Mouse (Mus musculus) liver, embryonic 14.5 days (tissue): ENCODE measurements around the gene Slc27a2. TPM values are rescaled to one million over a fixed set of nuclear protein-coding genes. Genes with fewer than 3 reads are reported as not detected.
A peak's percentile ranks its signal among the peaks of the same experiment; 100 is the strongest.

Source experiments
- ATAC-seq: fragments of 200-750 bp; cut with Nextera tagmentation; 2 replicates; pipeline ENCODE4 v1.8.0; 2017; ENCODE audit warnings: moderate number of reproducible peaks, mild to moderate bottlenecking, moderate library complexity; ENCODE audit not compliant: insufficient read depth
- DNase-seq, 3 experiments: peaks; one replicate each; pipeline ENCODE4 v3.0.0-alpha.2; 2012 to 2013; ENCODE audit warnings: low read depth in 3 of 3, low spot score in 3 of 3
- H3K27ac ChIP-seq: fragments of 300-500 bp; sonication (generic); 2 replicates; pipeline ENCODE4 v1.5.1; 2014; ENCODE audit warnings: moderate library complexity, mild to moderate bottlenecking, control low read depth, inconsistent platforms
- H3K27me3 ChIP-seq: fragments of 300-500 bp; sonication (generic); 2 replicates; pipeline ENCODE4 v1.6.1; 2014; ENCODE audit warnings: mild to moderate bottlenecking, low read length, moderate library complexity; ENCODE audit not compliant: control insufficient read depth, insufficient read depth
- H3K36me3 ChIP-seq: fragments of 300-500 bp; sonication (generic); replicated peaks from 2 replicates; pipeline ENCODE4 v1.6.1; 2014; ENCODE audit warnings: low read depth; ENCODE audit not compliant: control insufficient read depth, insufficient read depth
- H3K4me1 ChIP-seq, 2 experiments: fragments of 200-500 bp in 1 of 2; fragments of 300-500 bp in 1 of 2; sonication (generic) in 1 of 2; replicated peaks; 2 replicates each; pipeline ENCODE4 v1.6.1; 2012 to 2014; ENCODE audit warnings: antibody characterized with exemption in 1 of 2, inconsistent platforms in 1 of 2, low read length in 1 of 2; ENCODE audit not compliant: control insufficient read depth in 2 of 2, insufficient read depth in 2 of 2
- H3K4me2 ChIP-seq: fragments of 300-500 bp; sonication (generic); 2 replicates; pipeline ENCODE4 v1.6.1; 2014; ENCODE audit warnings: low read depth, mild to moderate bottlenecking, control low read depth, moderate library complexity
- H3K4me3 ChIP-seq, 2 experiments: fragments of 200-500 bp in 1 of 2; fragments of 300-500 bp in 1 of 2; sonication (generic) in 1 of 2; 2 replicates each; pipeline ENCODE4 v1.5.1; 2012 to 2014; ENCODE audit warnings: low read depth in 2 of 2, low read length in 2 of 2, mild to moderate bottlenecking in 2 of 2, control low read depth in 1 of 2, inconsistent platforms in 1 of 2, moderate library complexity in 1 of 2; ENCODE audit not compliant: insufficient read depth in 1 of 2
- H3K9ac ChIP-seq: fragments of 300-500 bp; sonication (generic); replicated peaks from 2 replicates; pipeline ENCODE4 v1.6.1; 2014; ENCODE audit warnings: mild to moderate bottlenecking, control low read depth, moderate library complexity
- H3K9me3 ChIP-seq: fragments of 300-500 bp; sonication (generic); 2 replicates; pipeline ENCODE4 v1.6.1; 2016; ENCODE audit warnings: low read length, mixed read lengths; ENCODE audit not compliant: control insufficient read depth
- CTCF ChIP-seq: IDR thresholded peaks from 2 replicates; pipeline ENCODE4 v1.5.1; 2016; ENCODE audit warnings: antibody characterized with exemption, low read depth, control low read depth
- EP300 ChIP-seq: IDR thresholded peaks from 2 replicates; pipeline ENCODE4 v1.6.1; 2016; ENCODE audit warnings: antibody characterized with exemption, low read depth
- WGBS: fragments of 180-500 bp; shearing (Covaris S2); extraction: QIAGEN DNeasy Blood & Tissue Kit; methylation state at CpG from one replicate; pipeline ENCODE4 v1.1.7; 2014; ENCODE audit not compliant: insufficient replicate concordance; 5-methylcytosine and 5-hydroxymethylcytosine counted together
- polyA plus RNA-seq, 2 experiments: library from polyadenylated mRNA; depleted of rRNA in 1 of 2; stranded (reverse) in 1 of 2; unstranded in 1 of 2; fragments of >200 nt; fragmentation: Nextera tagmentation in 1 of 2; extraction: Ambion mirVana in 1 of 2; gene quantifications; 2 replicates each; pipeline versions ENCODE4 v1.2.1 to v1.2.3; 2012 to 2014

Gene Slc27a2
- polyA plus RNA-seq, 2 experiments: 40.4 to 65.5 TPM

- Histone ChIP-seq H3K9ac (no peak overlapping the region), H3K27me3 (no peaks in the 10 kb centered on the region), H3K36me3 (no peaks in the 10 kb centered on the region), H3K27ac (no peak overlapping the region), H3K4me1 (no peaks in the 10 kb centered on the region), H3K4me3 (no peak overlapping the region), H3K9me3 (no peaks in the 10 kb centered on the region), H3K4me2 (no peak overlapping the region)
- DNase-seq (no peak), ATAC-seq (no peak)
- WGBS: 72% methylated on average over 8 of the region's 8 CpGs
- TF ChIP-seq CTCF: no peak
- no peak for TF ChIP-seq EP300
Observed at GRCm38 (mm10) chr2:126584621-126585369, 32.6 kb downstream of the Slc27a2 start.

GRCm38 (mm10) chr2:126587468-126587867 is 35.3 kb downstream of the Slc27a2 start:
- H3K9ac ChIP-seq: no peak overlapping the region
- ATAC-seq (no peak), DNase-seq (no peak)
- no peaks in the 10 kb centered on the region for H3K36me3 ChIP-seq
- no peaks in the 10 kb centered on the region for H3K27me3 ChIP-seq
- no peak overlapping the region for H3K27ac ChIP-seq
- no peaks in the 10 kb centered on the region for H3K9me3 ChIP-seq
- TF ChIP-seq EP300 (no peak), CTCF (no peak)
- WGBS: 53% methylated on average over 3 of the region's 3 CpGs
- H3K4me3 ChIP-seq: no peak overlapping the region
- no peaks in the 10 kb centered on the region for H3K4me1 ChIP-seq
- H3K4me2 ChIP-seq: no peak overlapping the region

GRCm38 (mm10) chr2:126591304-126591703 is 39.1 kb downstream of the Slc27a2 start:
- H3K9ac ChIP-seq: no peak overlapping the region
- no peaks in the 10 kb centered on the region for H3K4me1 ChIP-seq
- TF ChIP-seq CTCF: no peak
- TF ChIP-seq EP300: no peak
- no peaks in the 10 kb centered on the region for H3K36me3 ChIP-seq
- DNase-seq (no peak), ATAC-seq (no peak)
- no peaks in the 10 kb centered on the region for H3K9me3 ChIP-seq
- no peak overlapping the region for H3K27ac ChIP-seq
- H3K4me3 ChIP-seq: no peak overlapping the region
- H3K27me3 ChIP-seq: no peaks in the 10 kb centered on the region
- no peak overlapping the region for H3K4me2 ChIP-seq
- 72% methylated on average over 4 of the region's 4 CpGs for WGBS

- Histone ChIP-seq H3K9ac (no peak overlapping the region), H3K36me3 (no peaks in the 10 kb centered on the region), H3K27ac (no peak overlapping the region), H3K4me2 (peak overlapping the region; percentile 57), H3K4me3 (peak overlapping the region; percentile 3 to 22; a peak in 1 of 4 replicates), H3K9me3 (no peaks in the 10 kb centered on the region), H3K4me1 (peaks cover 0 to 5% of the 10 kb centered on the region in 2 experiments; a peak in 2 of 4 replicates), H3K27me3 (no peaks in the 10 kb centered on the region)
- peak; percentile 93 for TF ChIP-seq CTCF
- TF ChIP-seq EP300: no peak
- DNase-seq (peak; percentile 32 to 37 (median 36)), ATAC-seq (peak; percentile 36; the same call in 1 of the 2 replicates)
- 26% methylated on average over 26 of the region's 26 CpGs for WGBS
Observed at GRCm38 (mm10) chr2:126593831-126594610, 41.8 kb downstream of the Slc27a2 start.
